Mouse (Mus musculus): ENCODE results near the gene Map3k20.

DNA sequence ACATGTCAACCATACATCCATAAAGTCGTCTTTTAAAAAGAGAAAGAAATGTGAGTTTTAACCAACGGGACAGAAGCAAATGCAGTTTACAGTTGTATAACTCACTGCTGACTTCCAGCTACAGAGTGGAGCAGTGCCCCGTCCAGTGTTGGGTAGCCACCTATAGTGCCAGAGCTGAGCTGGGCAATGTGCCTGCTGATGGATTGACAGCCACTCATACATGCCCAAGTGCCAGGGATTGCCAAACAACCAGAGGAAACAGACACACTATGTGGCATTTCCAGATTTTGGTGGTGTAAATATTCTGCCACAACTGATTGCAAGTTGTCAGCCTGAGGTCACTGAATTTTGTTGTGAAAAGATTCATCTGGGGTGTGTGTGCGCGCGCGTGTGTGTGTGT is 139.2 kb downstream of the Map3k20 start:
- no peak for TF ChIP-seq CTCF (conservative IDR thresholded peaks at IDR 0.05; ENCODE audit: low read length)
- TF ChIP-seq NANOG (IDR thresholded peaks at IDR 0.05; ENCODE audit: borderline replicate concordance, low read length), result no peak
